Mouse (Mus musculus) limb, embryonic 12.5 days (tissue): ENCODE data around the gene Tada2a. TPM values are rescaled to one million over a fixed set of nuclear protein-coding genes. Genes with fewer than 3 reads are reported as not detected.

Experiments used
- ATAC-seq: fragments of 200-750 bp; cut with Nextera tagmentation; 2 replicates; pipeline ENCODE4 v1.8.0; 2017; ENCODE audit warnings: low read depth, moderate TSS enrichment; ENCODE audit not compliant: insufficient number of reproducible peaks, insufficient read depth, low FRiP score, low TSS enrichment
- H3K27ac ChIP-seq: fragments of 300-500 bp; sonication (generic); 2 replicates; pipeline ENCODE4 v1.5.1; 2016; ENCODE audit warnings: mild to moderate bottlenecking, moderate library complexity
- H3K27me3 ChIP-seq: fragments of 300-500 bp; sonication (generic); 2 replicates; pipeline ENCODE4 v1.6.1; 2016; ENCODE audit warnings: mild to moderate bottlenecking, moderate library complexity
- H3K36me3 ChIP-seq: fragments of 300-500 bp; sonication (generic); 2 replicates; pipeline ENCODE4 v1.6.1; 2016; ENCODE audit warnings: mild to moderate bottlenecking, moderate library complexity
- H3K4me1 ChIP-seq: fragments of 300-500 bp; sonication (generic); replicated peaks from 2 replicates; pipeline ENCODE4 v1.6.1; 2016
- H3K4me2 ChIP-seq: fragments of 300-500 bp; sonication (generic); 2 replicates; pipeline ENCODE4 v1.6.1; 2016; ENCODE audit warnings: mild to moderate bottlenecking, moderate library complexity
- H3K4me3 ChIP-seq: fragments of 300-500 bp; sonication (generic); replicated peaks from 2 replicates; pipeline ENCODE4 v1.5.1; 2016; ENCODE audit warnings: mild to moderate bottlenecking
- H3K9ac ChIP-seq: fragments of 300-500 bp; sonication (generic); replicated peaks from 2 replicates; pipeline ENCODE4 v1.6.1; 2016; ENCODE audit warnings: mild to moderate bottlenecking, moderate library complexity
- H3K9me3 ChIP-seq: fragments of 300-500 bp; sonication (generic); 2 replicates; pipeline ENCODE4 v1.6.1; 2016; ENCODE audit warnings: mild to moderate bottlenecking, moderate library complexity
- WGBS: fragments of 180-500 bp; shearing (Covaris S2); methylation state at CpG from one replicate; pipeline ENCODE4 v1.1.7; 2016; 5-methylcytosine and 5-hydroxymethylcytosine counted together
- polyA plus RNA-seq: library from polyadenylated mRNA; unstranded; fragments of >200 nt; fragmentation: Nextera tagmentation; extraction: Ambion mirVana; gene quantifications from 2 replicates; pipeline ENCODE4 v1.2.1, GENCODE M21; 2016

The Tada2a gene
- polyA plus RNA-seq, 1 experiment from 2014 or later: 41.2 TPM

GRCm38 (mm10) chr11:84060635-84061034, 68.8 kb downstream of the Tada2a start:
- Histone ChIP-seq H3K4me2 (no peak overlapping the region), H3K9me3 (no peaks in the 10 kb centered on the region), H3K36me3 (no peaks in the 10 kb centered on the region), H3K27me3 (peaks cover 6% of the 10 kb centered on the region; the same call in 1 of the 2 replicates), H3K9ac (no peak overlapping the region), H3K4me3 (no peak overlapping the region), H3K27ac (no peak overlapping the region), H3K4me1 (no peaks in the 10 kb centered on the region)
- WGBS: 72% methylated on average over 6 of the region's 6 CpGs
- no peak for ATAC-seq

DNA sequence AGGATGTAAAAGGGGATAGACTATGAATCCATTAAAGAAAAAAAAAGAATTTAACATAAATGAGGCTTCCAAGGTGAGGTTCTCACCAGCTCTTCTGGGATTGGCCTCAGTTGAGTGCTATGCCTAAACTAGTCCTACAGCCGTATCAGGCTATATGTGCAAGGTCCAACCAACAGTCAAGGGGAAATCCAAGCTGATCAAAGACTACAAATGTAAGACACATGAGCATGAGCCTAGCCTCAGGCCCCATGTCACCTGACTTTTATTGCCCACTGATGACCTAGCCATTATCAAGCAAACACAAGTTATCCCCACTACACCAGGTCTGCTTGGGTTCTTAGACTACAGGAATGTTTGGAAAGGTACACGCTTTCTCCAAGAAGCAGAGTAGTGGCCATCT, 69.6 kb downstream of the Tada2a start:
- Histone ChIP-seq H3K4me3 (no peak overlapping the region), H3K27me3 (0 out of 2 replicates have a peak, but pooled peaks cover 3% of the 10 kb centered on the region), H3K9ac (no peak overlapping the region), H3K27ac (no peak overlapping the region), H3K9me3 (no peaks in the 10 kb centered on the region), H3K36me3 (no peaks in the 10 kb centered on the region), H3K4me1 (no peaks in the 10 kb centered on the region), H3K4me2 (no peak overlapping the region)
- ATAC-seq: no peak
- 84% methylated on average over 2 of the region's 2 CpGs for WGBS

- WGBS: 88% methylated on average over 2 of the region's 2 CpGs
- Histone ChIP-seq H3K9me3 (no peaks in the 10 kb centered on the region), H3K27me3 (no peaks in the 10 kb centered on the region), H3K9ac (no peak overlapping the region), H3K4me1 (no peaks in the 10 kb centered on the region), H3K27ac (no peak overlapping the region), H3K36me3 (no peaks in the 10 kb centered on the region), H3K4me2 (no peak overlapping the region), H3K4me3 (no peak overlapping the region)
- ATAC-seq: no peak
Observed at GRCm38 (mm10) chr11:84057418-84057817, 72.0 kb downstream of the Tada2a start.

GRCm38 (mm10) chr11:84053524-84054163, 75.8 kb downstream of the Tada2a start:
- Histone ChIP-seq H3K9ac (no peak overlapping the region), H3K36me3 (no peaks in the 10 kb centered on the region), H3K4me1 (peaks cover 5% of the 10 kb centered on the region), H3K4me3 (no peak overlapping the region), H3K27ac (no peak overlapping the region), H3K27me3 (no peaks in the 10 kb centered on the region), H3K4me2 (no peak overlapping the region), H3K9me3 (no peaks in the 10 kb centered on the region)
- WGBS: 69% methylated on average over 10 of the region's 10 CpGs
- no peak for ATAC-seq

DNA sequence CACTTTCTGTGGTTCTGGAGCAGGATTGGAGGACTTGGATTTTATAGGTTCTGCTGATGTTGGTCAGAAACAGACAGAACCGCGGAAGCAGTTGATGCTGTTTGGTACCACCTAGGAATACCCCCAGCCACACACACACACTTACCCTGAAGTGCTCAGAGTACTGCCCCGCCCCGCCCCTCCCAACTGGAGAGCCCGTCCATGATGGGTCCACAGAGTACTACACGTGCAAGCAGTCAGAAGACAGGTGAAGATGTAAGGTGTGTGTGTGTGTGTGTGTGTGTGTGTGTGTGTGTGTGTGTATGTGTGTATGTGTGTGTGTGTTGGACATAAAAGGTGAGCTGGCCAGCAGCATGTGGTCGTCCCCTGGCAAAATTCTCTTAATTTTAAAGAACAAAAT, 76.3 kb downstream of the Tada2a start:
- Histone ChIP-seq H3K4me2 (no peak overlapping the region), H3K9me3 (no peaks in the 10 kb centered on the region), H3K36me3 (no peaks in the 10 kb centered on the region), H3K4me1 (peaks cover 5% of the 10 kb centered on the region), H3K27me3 (no peaks in the 10 kb centered on the region), H3K9ac (no peak overlapping the region), H3K4me3 (no peak overlapping the region), H3K27ac (no peak overlapping the region)
- 89% methylated on average over 7 of the region's 7 CpGs for WGBS
- no peak for ATAC-seq

- Histone ChIP-seq H3K4me2 (no peak overlapping the region), H3K27me3 (no peaks in the 10 kb centered on the region), H3K4me1 (peaks cover 23% of the 10 kb centered on the region), H3K9ac (no peak overlapping the region), H3K36me3 (no peaks in the 10 kb centered on the region), H3K27ac (no peak overlapping the region), H3K9me3 (no peaks in the 10 kb centered on the region), H3K4me3 (no peak overlapping the region)
- WGBS: 60% methylated on average over 10 of the region's 10 CpGs
- no peak for ATAC-seq
Observed at GRCm38 (mm10) chr11:84048411-84048810, 81.0 kb downstream of the Tada2a start.

GRCm38 (mm10) chr11:84047270-84047669, 82.1 kb downstream of the Tada2a start:
- Histone ChIP-seq H3K27ac (no peak overlapping the region), H3K9ac (no peak overlapping the region), H3K4me2 (no peak overlapping the region), H3K4me1 (peaks cover 33% of the 10 kb centered on the region), H3K4me3 (no peak overlapping the region), H3K27me3 (no peaks in the 10 kb centered on the region), H3K9me3 (no peaks in the 10 kb centered on the region), H3K36me3 (no peaks in the 10 kb centered on the region)
- no peak for ATAC-seq
- 48% methylated on average over 4 of the region's 4 CpGs for WGBS

GRCm38 (mm10) chr11:84044988-84045387, 84.4 kb downstream of the Tada2a start:
- Histone ChIP-seq H3K4me1 (peaks cover 39% of the 10 kb centered on the region), H3K27ac (no peak overlapping the region), H3K4me2 (no peak overlapping the region), H3K36me3 (peaks cover 12% of the 10 kb centered on the region), H3K9ac (no peak overlapping the region), H3K9me3 (no peaks in the 10 kb centered on the region), H3K27me3 (no peaks in the 10 kb centered on the region), H3K4me3 (no peak overlapping the region)
- WGBS: 13% methylated on average over 1 of the region's 1 CpGs
- ATAC-seq: no peak

- H3K27me3 ChIP-seq: no peaks in the 10 kb centered on the region
- 60% methylated on average over 14 of the region's 14 CpGs for WGBS
- 0 out of 2 replicates have a peak, but pooled peaks have one; percentile 49 for ATAC-seq
- H3K4me2 ChIP-seq: no peak overlapping the region
- H3K27ac ChIP-seq: peak overlapping the region; percentile 12; the same call in 1 of the 2 replicates
- H3K4me3 ChIP-seq: no peak overlapping the region
- peaks cover 37% of the 10 kb centered on the region for H3K4me1 ChIP-seq
- H3K36me3 ChIP-seq: peaks cover 12% of the 10 kb centered on the region
- no peaks in the 10 kb centered on the region for H3K9me3 ChIP-seq
- no peak overlapping the region for H3K9ac ChIP-seq
Observed at GRCm38 (mm10) chr11:84042808-84043762, 86.3 kb downstream of the Tada2a start.

DNA sequence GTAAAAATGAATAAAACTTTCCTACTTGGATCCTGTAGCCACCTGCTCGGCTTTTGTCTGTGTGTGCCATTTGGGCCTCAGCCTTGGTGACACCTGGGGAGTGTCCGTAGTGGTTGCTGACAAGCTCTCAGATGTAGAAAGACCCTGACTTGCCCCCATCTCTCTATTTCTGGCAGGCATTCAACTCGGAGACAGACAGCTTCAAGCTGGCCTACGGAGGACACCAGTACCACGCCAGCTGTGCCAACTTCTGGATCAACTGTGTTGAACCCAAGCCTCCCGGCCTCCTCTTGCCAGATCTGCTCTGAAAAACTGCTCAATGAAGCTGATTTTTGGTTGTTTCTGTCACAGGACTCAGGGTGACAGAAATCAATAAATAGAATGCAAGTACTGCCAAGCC, 88.8 kb downstream of the Tada2a start:
- WGBS: 80% methylated on average over 6 of the region's 6 CpGs
- no peaks in the 10 kb centered on the region for H3K27me3 ChIP-seq
- no peaks in the 10 kb centered on the region for H3K9me3 ChIP-seq
- no peak for ATAC-seq
- no peak overlapping the region for H3K4me3 ChIP-seq
- H3K4me2 ChIP-seq: no peak overlapping the region
- H3K4me1 ChIP-seq: peaks cover 25% of the 10 kb centered on the region
- H3K36me3 ChIP-seq: peaks cover 12% of the 10 kb centered on the region
- H3K27ac ChIP-seq: no peak overlapping the region
- H3K9ac ChIP-seq: no peak overlapping the region

- Histone ChIP-seq H3K4me3 (no peak overlapping the region), H3K27ac (no peak overlapping the region), H3K36me3 (peaks cover 14% of the 10 kb centered on the region; the same call in 1 of the 2 replicates), H3K4me2 (no peak overlapping the region), H3K4me1 (peaks cover 7% of the 10 kb centered on the region; the same call in 1 of the 2 replicates), H3K9me3 (no peaks in the 10 kb centered on the region), H3K9ac (no peak overlapping the region), H3K27me3 (no peaks in the 10 kb centered on the region)
- no peak for ATAC-seq
- 51% methylated on average over 5 of the region's 5 CpGs for WGBS
Observed at GRCm38 (mm10) chr11:84033671-84034070, 95.7 kb downstream of the Tada2a start.
